Mouse (Mus musculus) ES-Bruce4 (cell line): ENCODE measurements around the gene Bcl2l13. TPM values are rescaled to one million over a fixed set of nuclear protein-coding genes. Genes with fewer than 3 reads are reported as not detected.

Experiments
- H3K27ac ChIP-seq: 2 replicates; pipeline ENCODE4 v1.5.1; 2012; ENCODE audit warnings: low read length, inconsistent platforms; ENCODE audit not compliant: insufficient read depth
- H3K27me3 ChIP-seq: 2 replicates; pipeline ENCODE4 v1.6.1; 2012; ENCODE audit warnings: mild to moderate bottlenecking, low read length, inconsistent platforms; ENCODE audit not compliant: control insufficient read depth, poor library complexity, insufficient read depth, severe bottlenecking
- H3K36me3 ChIP-seq: 2 replicates; pipeline ENCODE4 v1.6.1; 2012; ENCODE audit warnings: inconsistent platforms, mild to moderate bottlenecking, low read length, moderate library complexity; ENCODE audit not compliant: control insufficient read depth, poor library complexity, insufficient read depth, severe bottlenecking
- H3K4me1 ChIP-seq: one replicate; pipeline ENCODE4 v1.8.1; 2011; ENCODE audit warnings: low read length; ENCODE audit not compliant: control insufficient read depth, insufficient read depth
- H3K4me3 ChIP-seq: 2 replicates; pipeline ENCODE4 v1.5.1; 2011; ENCODE audit warnings: low read depth, mild to moderate bottlenecking, low read length
- H3K9ac ChIP-seq: 2 replicates; pipeline ENCODE4 v1.6.1; 2012; ENCODE audit warnings: low read depth, mild to moderate bottlenecking, inconsistent platforms; ENCODE audit not compliant: poor library complexity, severe bottlenecking
- H3K9me3 ChIP-seq: replicated peaks from 2 replicates; pipeline ENCODE4 v1.6.1; 2012; ENCODE audit warnings: mild to moderate bottlenecking, low read length, inconsistent platforms; ENCODE audit not compliant: control insufficient read depth, poor library complexity, insufficient read depth, severe bottlenecking
- CTCF ChIP-seq: IDR thresholded peaks from one replicate; pipeline ENCODE4 v1.8.1; 2011; ENCODE audit warnings: low read depth, low read length
- EP300 ChIP-seq: IDR thresholded peaks from 2 replicates; pipeline ENCODE4 v1.6.1; 2011; ENCODE audit warnings: low read depth, low read length; ENCODE audit not compliant: insufficient read depth
- POLR2A ChIP-seq: IDR thresholded peaks from one replicate; pipeline ENCODE4 v1.8.1; 2011; ENCODE audit warnings: low read length; ENCODE audit not compliant: insufficient read depth
- polyA plus RNA-seq: library from polyadenylated mRNA; stranded (reverse); fragments of >200 nt; gene quantifications from 2 replicates; pipeline ENCODE4 v1.2.4, GENCODE M21; 2011; ENCODE audit warnings: low read depth; ENCODE audit not compliant: missing spikeins, insufficient read depth, insufficient read length

The Bcl2l13 gene
- polyA plus RNA-seq, 1 experiment, result 56.4 TPM

DNA sequence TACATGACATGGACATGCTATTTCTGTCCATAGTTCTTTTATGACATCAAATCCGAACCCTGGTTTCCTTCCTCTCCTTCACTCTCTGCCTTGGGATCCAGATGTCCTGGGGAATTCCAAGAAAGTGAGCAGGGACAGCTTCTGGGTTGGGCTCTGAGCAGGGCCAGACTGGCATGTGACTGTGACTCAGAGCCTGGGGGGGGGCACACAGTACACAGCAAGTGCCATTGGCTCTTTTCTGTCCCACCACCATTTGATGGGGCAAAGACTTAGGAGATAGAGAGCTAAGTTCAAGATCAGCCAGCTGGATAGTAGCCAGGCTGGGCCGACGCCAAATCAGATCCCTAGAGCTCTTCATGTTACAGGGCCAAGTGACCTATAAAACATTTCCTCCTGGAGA is 91.8 kb downstream of the Bcl2l13 start:
- Histone ChIP-seq H3K4me3 (no peak overlapping the region), H3K9ac (no peak overlapping the region), H3K27ac (no peak overlapping the region), H3K27me3 (no peaks in the 10 kb centered on the region), H3K9me3 (no peaks in the 10 kb centered on the region), H3K36me3 (no peaks in the 10 kb centered on the region), H3K4me1 (no peaks in the 10 kb centered on the region)
- no peak for TF ChIP-seq EP300
- TF ChIP-seq POLR2A, result no peak
- no peak for TF ChIP-seq CTCF

DNA sequence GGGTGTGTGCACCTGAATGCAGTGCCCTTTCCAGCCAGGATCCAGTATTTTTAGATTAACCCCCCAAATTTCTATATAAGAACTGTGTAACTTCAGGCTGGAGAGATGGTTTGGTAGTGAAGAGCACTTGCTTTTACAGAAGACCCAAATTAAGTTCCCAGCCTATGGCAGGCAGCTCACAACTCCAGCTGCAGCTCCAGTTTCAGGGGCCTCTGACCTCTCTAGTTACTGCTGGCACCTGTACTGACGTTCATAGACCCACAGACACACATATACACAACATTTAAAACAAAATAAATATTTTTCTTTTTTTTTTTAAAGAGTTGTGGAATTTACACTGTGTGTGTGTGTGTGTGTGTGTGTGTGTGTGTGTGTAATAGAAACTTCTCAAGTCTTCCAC is 93.4 kb downstream of the Bcl2l13 start:
- no peaks in the 10 kb centered on the region for H3K36me3 ChIP-seq
- no peak overlapping the region for H3K9ac ChIP-seq
- H3K4me3 ChIP-seq, result no peak overlapping the region
- H3K27ac ChIP-seq, result no peak overlapping the region
- no peaks in the 10 kb centered on the region for H3K27me3 ChIP-seq
- no peaks in the 10 kb centered on the region for H3K9me3 ChIP-seq
- no peaks in the 10 kb centered on the region for H3K4me1 ChIP-seq
- TF ChIP-seq CTCF, result no peak
- no peak for TF ChIP-seq EP300
- TF ChIP-seq POLR2A, result no peak

DNA sequence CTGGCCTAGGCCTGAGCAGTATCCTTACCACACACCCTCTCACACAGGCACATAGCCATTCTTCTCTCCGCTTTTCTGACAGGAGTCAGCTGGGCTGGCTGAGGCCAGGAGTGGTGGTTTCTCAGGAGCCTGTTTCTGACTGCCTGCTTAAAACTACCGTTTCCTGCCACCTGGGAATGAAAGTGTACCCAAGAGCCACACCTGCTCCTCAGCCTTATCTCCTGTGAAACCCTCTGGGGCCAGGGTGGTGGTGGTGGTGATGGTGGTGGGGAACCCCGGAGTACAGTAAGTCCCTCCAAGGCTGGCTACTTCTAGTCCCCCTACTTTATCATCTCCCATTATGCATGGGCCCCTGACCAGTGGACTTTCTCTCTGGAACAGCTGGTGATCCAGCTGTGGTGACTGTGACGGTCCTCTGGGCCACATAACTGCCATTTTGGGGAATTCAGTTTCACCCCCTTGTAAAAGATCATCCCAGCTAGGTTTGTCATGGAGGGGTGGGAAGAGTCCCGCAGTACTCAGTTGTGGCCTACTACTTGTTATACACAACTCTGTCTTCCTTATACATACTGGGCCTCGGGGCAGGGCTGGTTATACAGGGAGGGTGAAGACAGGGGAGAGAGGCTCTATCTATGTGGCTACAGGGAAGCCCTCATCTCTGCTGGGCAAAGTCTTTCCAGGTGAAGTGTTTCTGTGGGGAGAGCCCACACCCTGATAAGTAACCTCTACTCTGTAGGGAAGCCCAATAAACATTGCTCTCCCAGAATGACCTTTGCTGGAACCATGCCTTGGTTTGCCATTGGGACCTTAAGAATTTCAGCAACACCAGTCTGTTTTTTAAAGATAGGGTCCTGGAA is 94.7 kb downstream of the Bcl2l13 start:
- TF ChIP-seq POLR2A (no peak), CTCF (no peak), EP300 (no peak)

DNA sequence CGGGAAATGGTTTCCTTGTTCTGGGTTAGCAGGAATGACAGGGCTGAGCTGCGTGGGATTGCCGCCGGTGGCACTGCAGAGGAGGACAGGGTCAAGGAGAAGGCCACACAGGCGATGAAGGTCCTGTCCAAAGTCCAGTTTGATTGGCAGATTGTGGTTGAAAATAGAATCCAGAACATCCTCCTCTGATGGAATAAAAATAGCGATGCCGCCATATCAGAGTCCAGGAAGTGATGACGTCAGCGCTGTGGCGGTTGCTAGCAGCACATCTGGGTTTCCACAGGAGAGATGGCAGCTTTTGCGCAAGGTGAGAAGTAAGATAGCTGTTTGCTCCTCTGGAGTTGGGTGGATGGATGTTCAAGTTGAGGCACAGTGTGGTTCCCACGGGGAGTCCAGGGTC is 96.6 kb downstream of the Bcl2l13 start:
- Histone ChIP-seq H3K27ac (no peak overlapping the region), H3K9me3 (no peaks in the 10 kb centered on the region), H3K4me3 (no peak overlapping the region), H3K9ac (no peak overlapping the region), H3K4me1 (no peaks in the 10 kb centered on the region), H3K27me3 (no peaks in the 10 kb centered on the region), H3K36me3 (no peaks in the 10 kb centered on the region)
- TF ChIP-seq POLR2A, result no peak
- TF ChIP-seq CTCF, result no peak

More for the DNA sequence above, 94.7 kb downstream of the Bcl2l13 start:
- H3K36me3 ChIP-seq, result no peaks in the 10 kb centered on the region
- H3K27me3 ChIP-seq, result no peaks in the 10 kb centered on the region
- no peak overlapping the region for H3K27ac ChIP-seq
- no peaks in the 10 kb centered on the region for H3K9me3 ChIP-seq
- H3K4me3 ChIP-seq, result no peak overlapping the region
- no peak overlapping the region for H3K9ac ChIP-seq
- no peaks in the 10 kb centered on the region for H3K4me1 ChIP-seq

DNA sequence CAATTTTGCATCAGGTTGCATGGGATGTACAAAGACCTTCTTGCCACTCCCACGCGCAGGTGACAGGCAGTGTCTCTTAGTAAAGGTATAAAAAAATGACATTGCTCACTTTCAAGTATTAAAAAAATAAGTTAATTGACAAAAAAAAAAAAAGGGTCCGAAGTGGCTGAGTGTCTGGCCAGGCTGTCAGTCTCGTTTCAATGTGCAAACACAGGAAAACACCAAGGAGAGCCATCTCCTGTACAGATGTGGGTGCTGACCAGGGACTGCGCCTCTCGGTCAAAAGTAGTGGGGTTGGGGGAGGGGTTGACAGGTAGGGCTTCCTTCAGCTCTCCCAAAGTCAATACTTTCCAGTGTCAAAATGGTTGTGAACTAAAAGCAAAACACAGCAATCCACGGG is 97.7 kb downstream of the Bcl2l13 start:
- Histone ChIP-seq H3K4me3 (no peak overlapping the region), H3K4me1 (peaks cover 4% of the 10 kb centered on the region), H3K9me3 (no peaks in the 10 kb centered on the region), H3K36me3 (no peaks in the 10 kb centered on the region), H3K9ac (no peak overlapping the region), H3K27ac (no peak overlapping the region), H3K27me3 (no peaks in the 10 kb centered on the region)
- TF ChIP-seq EP300 (no peak), POLR2A (no peak), CTCF (no peak)

DNA sequence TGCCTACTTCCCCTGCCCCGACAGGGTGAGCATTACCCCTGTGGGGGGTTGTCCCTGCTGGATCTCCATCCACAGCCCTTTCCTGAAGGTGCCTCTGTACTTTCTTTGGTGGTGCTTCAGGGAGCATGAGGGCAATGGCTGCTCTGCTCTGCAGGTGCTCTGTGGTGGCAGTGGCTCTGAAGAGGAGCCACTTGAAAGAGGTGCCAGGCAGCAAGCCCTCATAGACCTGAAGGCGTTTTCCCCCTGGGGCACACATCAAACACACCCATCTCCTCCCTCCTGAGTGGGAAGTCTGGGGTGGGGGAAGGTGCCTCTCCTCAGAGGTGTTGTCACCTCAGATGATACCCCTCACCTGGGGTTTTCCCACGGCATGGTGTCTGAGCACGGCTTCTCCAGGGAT is 98.2 kb downstream of the Bcl2l13 start:
- H3K4me1 ChIP-seq, result peaks cover 4% of the 10 kb centered on the region
- no peak overlapping the region for H3K27ac ChIP-seq
- no peaks in the 10 kb centered on the region for H3K27me3 ChIP-seq
- no peak for TF ChIP-seq CTCF
- TF ChIP-seq POLR2A, result no peak
- no peak for TF ChIP-seq EP300
- H3K4me3 ChIP-seq, result no peak overlapping the region
- no peaks in the 10 kb centered on the region for H3K36me3 ChIP-seq
- H3K9ac ChIP-seq, result no peak overlapping the region
- no peaks in the 10 kb centered on the region for H3K9me3 ChIP-seq
